Mouse (Mus musculus) myocyte (in vitro differentiated cells): ENCODE data around the gene Man1c1. TPM values are rescaled to one million over a fixed set of nuclear protein-coding genes. Genes with fewer than 3 reads are reported as not detected.
A peak's percentile ranks its signal among the peaks of the same experiment; 100 is the strongest.

Experiments used
- H3K27me3 ChIP-seq: one replicate; pipeline ENCODE4 v1.6.1; 2011; ENCODE audit not compliant: control insufficient read depth, insufficient read depth, insufficient read length
- H3K36me3 ChIP-seq: one replicate; pipeline ENCODE4 v1.6.1; 2011; ENCODE audit not compliant: control insufficient read depth, insufficient read depth
- H3K4me2 ChIP-seq: one replicate; pipeline ENCODE4 v1.6.1; 2011; ENCODE audit warnings: low read depth, control low read depth
- H3K4me3 ChIP-seq: one replicate; pipeline ENCODE4 v1.5.1; 2011; ENCODE audit warnings: mild to moderate bottlenecking, control low read depth, moderate library complexity
- H3K79me2 ChIP-seq: one replicate; pipeline ENCODE4 v1.6.1; 2011; ENCODE audit not compliant: control insufficient read depth, insufficient read depth
- H3ac ChIP-seq: one replicate; pipeline ENCODE4 v1.6.1; 2011; ENCODE audit not compliant: control insufficient read depth, insufficient read length
- CEBPB ChIP-seq: IDR thresholded peaks from 2 replicates; pipeline ENCODE4 v1.6.1; 2011; ENCODE audit warnings: mild to moderate bottlenecking, moderate library complexity; ENCODE audit not compliant: poor library complexity, insufficient read depth, severe bottlenecking
- E2F4 ChIP-seq: IDR thresholded peaks from one replicate; pipeline ENCODE4 v1.6.1; 2011; ENCODE audit warnings: mild to moderate bottlenecking, control low read depth, moderate library complexity; ENCODE audit not compliant: insufficient read depth
- MAX ChIP-seq: IDR thresholded peaks from one replicate; pipeline ENCODE4 v1.6.1; 2011; ENCODE audit warnings: low read depth, mild to moderate bottlenecking, control low read depth
- MYOD1 ChIP-seq, 3 experiments: IDR thresholded peaks; one replicate each; pipeline ENCODE4 v1.6.1; 2011; ENCODE audit warnings: control low read depth in 2 of 3, low read depth in 2 of 3, mild to moderate bottlenecking in 2 of 3, moderate library complexity in 1 of 3; ENCODE audit not compliant: insufficient read length in 2 of 3, control insufficient read depth in 1 of 3
- MYOG ChIP-seq, 3 experiments: IDR thresholded peaks; one replicate each; pipeline ENCODE4 v1.6.1; 2011; ENCODE audit warnings: control low read depth in 2 of 3, low read depth in 2 of 3, mild to moderate bottlenecking in 2 of 3; ENCODE audit not compliant: insufficient read length in 2 of 3, control insufficient read depth in 1 of 3, insufficient read depth in 1 of 3
- POLR2A ChIP-seq: IDR thresholded peaks from one replicate; pipeline ENCODE4 v1.6.1; 2011; ENCODE audit warnings: low read depth, mild to moderate bottlenecking, control low read depth, moderate library complexity; ENCODE audit not compliant: insufficient read length
- POLR2AphosphoS2 ChIP-seq: IDR thresholded peaks from one replicate; pipeline ENCODE4 v1.6.1; 2011; ENCODE audit warnings: low read depth, control low read depth; ENCODE audit not compliant: insufficient read length
- REST ChIP-seq: IDR thresholded peaks from one replicate; pipeline ENCODE4 v1.6.1; 2011; ENCODE audit warnings: mild to moderate bottlenecking, control low read depth, moderate library complexity; ENCODE audit not compliant: insufficient read depth, insufficient read length
- SRF ChIP-seq: IDR thresholded peaks from one replicate; pipeline ENCODE4 v1.6.1; 2011; ENCODE audit warnings: low read depth; ENCODE audit not compliant: control insufficient read depth, insufficient read length
- TCF12 ChIP-seq: IDR thresholded peaks from one replicate; pipeline ENCODE4 v1.6.1; 2011; ENCODE audit warnings: mild to moderate bottlenecking, control low read depth; ENCODE audit not compliant: poor library complexity, insufficient read depth, severe bottlenecking
- TCF3 ChIP-seq: IDR thresholded peaks from one replicate; pipeline ENCODE4 v1.6.1; 2011; ENCODE audit warnings: low read depth, control low read depth; ENCODE audit not compliant: insufficient read length
- USF1 ChIP-seq: IDR thresholded peaks from one replicate; pipeline ENCODE4 v1.6.1; 2011; ENCODE audit warnings: low read depth, mild to moderate bottlenecking, control low read depth, moderate library complexity
- polyA plus RNA-seq: library from polyadenylated mRNA; unstranded; fragments of >200 nt; fragmentation: generic; extraction: Trizol; gene quantifications from one replicate; pipeline ENCODE4 v1.2.1, GENCODE M21; 2012; ENCODE audit warnings: missing spikeins

Gene Man1c1
- polyA plus RNA-seq, 1 experiment = 11.3 TPM

GRCm38 (mm10) chr4:134737365-134737910 lies 33.3 kb upstream of the Man1c1 start:
- TF ChIP-seq USF1 = no peak
- no peak for TF ChIP-seq REST
- no peak for TF ChIP-seq POLR2A
- no peak for TF ChIP-seq MYOD1 (IDR thresholded peaks at IDR 0.05; ENCODE audit: control insufficient read depth in 1 of 3, insufficient read length in 2 of 3, low read depth in 2 of 3)
- no peak for TF ChIP-seq TCF12
- TF ChIP-seq CEBPB = no peak
- TF ChIP-seq E2F4 = no peak
- no peak for TF ChIP-seq MYOG (IDR thresholded peaks at IDR 0.05; ENCODE audit: control insufficient read depth in 1 of 3, insufficient read depth in 1 of 3, insufficient read length in 2 of 3, low read depth in 2 of 3)
- no peak for TF ChIP-seq SRF
- no peak for TF ChIP-seq MAX
- no peak for TF ChIP-seq TCF3
- TF ChIP-seq POLR2AphosphoS2 = no peak
- H3K79me2 ChIP-seq = no peaks in the 10 kb centered on the region
- no peaks in the 10 kb centered on the region for H3K27me3 ChIP-seq
- no peak overlapping the region for H3ac ChIP-seq
- no peaks in the 10 kb centered on the region for H3K36me3 ChIP-seq
- H3K4me3 ChIP-seq = no peak overlapping the region
- no peak overlapping the region for H3K4me2 ChIP-seq

- Histone ChIP-seq H3ac (no peak overlapping the region), H3K79me2 (no peaks in the 10 kb centered on the region), H3K4me2 (no peak overlapping the region), H3K4me3 (no peak overlapping the region), H3K36me3 (no peaks in the 10 kb centered on the region), H3K27me3 (no peaks in the 10 kb centered on the region)
- TF ChIP-seq MYOD1 (IDR thresholded peaks at IDR 0.05; ENCODE audit: control insufficient read depth in 1 of 3, insufficient read length in 2 of 3, low read depth in 2 of 3) = no peak
- TF ChIP-seq MYOG (IDR thresholded peaks at IDR 0.05; ENCODE audit: control insufficient read depth in 1 of 3, insufficient read depth in 1 of 3, insufficient read length in 2 of 3, low read depth in 2 of 3) = peak in 2 of 3 experiments; percentile 29 to 42
These were observed 32.1 kb upstream of the Man1c1 start for GRCm38 (mm10) chr4:134736147-134736546.

- TF ChIP-seq MYOD1 (IDR thresholded peaks at IDR 0.05; ENCODE audit: control insufficient read depth in 1 of 3, insufficient read length in 2 of 3, low read depth in 2 of 3) (no peak), USF1 (no peak), REST (no peak), TCF3 (no peak), MAX (no peak), POLR2AphosphoS2 (no peak), CEBPB (no peak), E2F4 (no peak), TCF12 (no peak), SRF (no peak), POLR2A (no peak), MYOG (IDR thresholded peaks at IDR 0.05; ENCODE audit: control insufficient read depth in 1 of 3, insufficient read depth in 1 of 3, insufficient read length in 2 of 3, low read depth in 2 of 3) (no peak)
- H3K27me3 ChIP-seq = no peaks in the 10 kb centered on the region
- H3K4me2 ChIP-seq = peak overlapping the region; percentile 57
These were observed 30.6 kb upstream of the Man1c1 start for GRCm38 (mm10) chr4:134734629-134735081.

GRCm38 (mm10) chr4:134734038-134734628 lies 30.0 kb upstream of the Man1c1 start:
- Histone ChIP-seq H3K4me2 (peak overlapping the region; percentile 57), H3K4me3 (no peak overlapping the region)

More at GRCm38 (mm10) chr4:134734629-134735081, 30.6 kb upstream of the Man1c1 start:
- H3ac ChIP-seq = no peak overlapping the region
- no peak overlapping the region for H3K4me3 ChIP-seq
- H3K79me2 ChIP-seq = no peaks in the 10 kb centered on the region
- H3K36me3 ChIP-seq = no peaks in the 10 kb centered on the region

GRCm38 (mm10) chr4:134733371-134733770 lies 29.3 kb upstream of the Man1c1 start:
- no peak overlapping the region for H3K4me3 ChIP-seq
- TF ChIP-seq TCF12 (no peak), MYOD1 (IDR thresholded peaks at IDR 0.05; ENCODE audit: control insufficient read depth in 1 of 3, insufficient read length in 2 of 3, low read depth in 2 of 3) (no peak), POLR2A (no peak), MAX (no peak), REST (no peak), CEBPB (no peak), SRF (no peak), TCF3 (no peak), USF1 (no peak)

More at GRCm38 (mm10) chr4:134734038-134734628, 30.0 kb upstream of the Man1c1 start:
- Histone ChIP-seq H3K79me2 (no peaks in the 10 kb centered on the region), H3ac (no peak overlapping the region), H3K27me3 (no peaks in the 10 kb centered on the region), H3K36me3 (no peaks in the 10 kb centered on the region)
- peak in 2 of 3 experiments; percentile 18 to 41 for TF ChIP-seq MYOD1 (IDR thresholded peaks at IDR 0.05; ENCODE audit: control insufficient read depth in 1 of 3, insufficient read length in 2 of 3, low read depth in 2 of 3)
- TF ChIP-seq CEBPB = no peak

More at GRCm38 (mm10) chr4:134733371-134733770, 29.3 kb upstream of the Man1c1 start:
- no peaks in the 10 kb centered on the region for H3K27me3 ChIP-seq
- H3K36me3 ChIP-seq = no peaks in the 10 kb centered on the region
- H3K4me2 ChIP-seq = no peak overlapping the region
- H3K79me2 ChIP-seq = no peaks in the 10 kb centered on the region
- H3ac ChIP-seq = no peak overlapping the region
